Mouse (Mus musculus) kidney, postnatal 14 days (tissue): ENCODE measurements at regions not wholly inside any gene's neighbourhood (a gene's known extent, or its start where the extent isn't known, plus 50 kb on each side); places are given as distances from the start of the nearest gene placed in this dataset.

Experiments
- DNase-seq: peaks from one replicate; pipeline ENCODE4 v3.0.0; 2022; ENCODE audit warnings: mixed read lengths

DNA sequence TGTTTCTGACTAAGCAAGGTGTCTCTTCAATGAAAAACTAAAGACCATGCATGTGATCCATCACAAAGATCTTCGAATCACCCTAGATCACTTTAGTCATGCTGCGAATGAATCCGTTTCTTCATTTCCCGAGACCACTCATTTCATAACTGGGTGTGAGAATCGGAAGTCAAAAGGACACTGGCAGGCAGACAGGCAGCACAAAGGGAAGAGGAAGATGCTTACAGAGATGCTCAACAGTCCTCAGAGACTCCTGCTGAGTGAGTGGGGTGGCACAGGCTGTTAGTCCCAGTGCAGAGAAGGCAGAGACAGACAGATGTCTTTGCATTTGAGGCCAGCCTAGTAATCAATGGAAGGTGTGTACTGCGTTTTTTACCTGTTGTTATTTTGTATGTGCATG, 155.6 kb upstream of the Jmjd1c start:
- no peak for DNase-seq

GRCm38 (mm10) chr10:66940922-66941321, 155.0 kb upstream of the Jmjd1c start:
- no peak for DNase-seq

GRCm38 (mm10) chr10:66941974-66942373, 154.0 kb upstream of the Jmjd1c start:
- no peak for DNase-seq

- peak; percentile 74 for DNase-seq
Measured at GRCm38 (mm10) chr10:66943875-66944274, 152.1 kb upstream of the Jmjd1c start.

DNA sequence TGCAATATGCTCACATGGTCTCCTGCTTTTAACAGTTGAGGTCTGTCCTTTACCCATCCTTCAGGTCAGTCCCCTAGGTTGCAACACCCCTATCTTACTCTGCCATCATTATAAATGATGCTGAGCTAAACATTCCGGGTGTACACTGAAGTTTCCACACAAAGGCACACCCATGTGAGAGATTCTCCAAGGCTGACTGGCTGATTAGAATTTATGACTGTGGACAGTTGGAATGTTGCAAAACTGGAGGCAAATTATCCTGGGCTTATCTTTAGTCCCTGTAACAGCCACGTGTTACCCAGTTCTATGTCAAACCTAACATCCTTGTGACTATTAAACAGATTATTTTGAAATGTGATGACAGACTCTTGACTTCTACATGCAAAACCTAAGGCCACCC, 149.8 kb upstream of the Jmjd1c start:
- no peak for DNase-seq

GRCm38 (mm10) chr10:66948329-66948728, 147.6 kb upstream of the Jmjd1c start:
- DNase-seq: no peak

DNA sequence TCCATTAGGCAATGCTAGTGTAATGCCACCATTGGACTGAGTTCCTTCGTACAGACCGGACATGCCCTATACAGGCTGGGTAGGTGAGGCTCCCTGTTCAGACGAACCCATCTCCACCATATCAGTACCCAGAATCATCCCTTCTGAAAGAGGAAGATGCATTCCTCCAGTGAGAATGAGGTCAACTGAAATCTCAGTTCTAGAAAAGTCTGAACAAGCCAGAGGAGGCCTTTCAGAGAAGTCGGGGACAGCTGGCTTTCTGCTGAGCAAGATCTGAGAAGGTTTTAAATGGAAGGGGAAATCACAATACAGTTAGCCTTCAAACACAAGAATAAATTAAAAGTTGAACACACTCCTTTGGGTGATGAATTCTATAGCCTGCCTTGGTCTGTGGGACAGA, 145.5 kb upstream of the Jmjd1c start:
- no peak for DNase-seq

- no peak for DNase-seq
Measured at GRCm38 (mm10) chr10:66951231-66951822, 144.6 kb upstream of the Jmjd1c start.

GRCm38 (mm10) chr10:66951935-66952334, 144.0 kb upstream of the Jmjd1c start:
- DNase-seq: no peak

- DNase-seq: no peak
Measured at GRCm38 (mm10) chr10:66953248-66953975, 142.5 kb upstream of the Jmjd1c start.

GRCm38 (mm10) chr10:66953976-66954505, 141.9 kb upstream of the Jmjd1c start:
- DNase-seq: peak; percentile 27

- no peak for DNase-seq
Measured at GRCm38 (mm10) chr10:66955430-66955829, 140.5 kb upstream of the Jmjd1c start.

- DNase-seq: no peak
Measured at GRCm38 (mm10) chr10:66956619-66957018, 139.3 kb upstream of the Jmjd1c start.

DNA sequence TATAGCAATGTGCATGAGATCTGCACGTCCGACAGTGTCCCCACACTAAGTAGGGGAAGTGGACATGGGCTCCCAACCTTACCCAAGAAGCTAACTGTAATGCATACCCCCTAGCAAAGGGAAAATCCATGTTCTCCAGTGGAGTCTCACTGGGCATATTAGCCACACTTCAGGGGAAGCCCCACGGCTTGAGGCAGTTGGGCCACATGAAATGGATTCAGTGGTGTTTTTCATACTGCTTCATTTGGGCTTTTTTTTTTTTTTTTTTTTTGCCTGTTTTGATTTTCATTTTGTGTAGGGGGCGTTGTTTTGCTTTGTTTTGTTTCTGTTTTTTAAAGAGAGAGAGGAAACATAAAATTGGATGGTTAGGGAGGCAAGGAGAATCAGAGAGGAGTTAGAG, 138.6 kb upstream of the Jmjd1c start:
- DNase-seq: no peak
